Mouse (Mus musculus) limb, embryonic 14.5 days (tissue): ENCODE data around the gene Lrrc59. TPM values are rescaled to one million over a fixed set of nuclear protein-coding genes. Genes with fewer than 3 reads are reported as not detected.

Experiments
- ATAC-seq: fragments of 200-750 bp; cut with Nextera tagmentation; 2 replicates; pipeline ENCODE4 v1.8.0; 2017; ENCODE audit warnings: low read depth, moderate number of reproducible peaks, moderate TSS enrichment; ENCODE audit not compliant: low FRiP score
- DNase-seq: peaks from one replicate; pipeline ENCODE4 v3.0.0-alpha.2; 2015; ENCODE audit warnings: low spot score
- H3K27ac ChIP-seq: fragments of 300-500 bp; sonication (generic); replicated peaks from 2 replicates; pipeline ENCODE4 v1.5.1; 2014; ENCODE audit warnings: low read depth, mild to moderate bottlenecking, low read length, moderate library complexity, mixed read lengths
- H3K27me3 ChIP-seq: fragments of 300-500 bp; sonication (generic); 2 replicates; pipeline ENCODE4 v1.6.1; 2014; ENCODE audit warnings: low read length, mixed read lengths; ENCODE audit not compliant: control insufficient read depth, insufficient read depth
- H3K36me3 ChIP-seq: fragments of 300-500 bp; sonication (generic); 2 replicates; pipeline ENCODE4 v1.6.1; 2014; ENCODE audit warnings: mild to moderate bottlenecking, low read length, moderate library complexity, mixed read lengths; ENCODE audit not compliant: control insufficient read depth, insufficient read depth
- H3K4me1 ChIP-seq: fragments of 300-500 bp; sonication (generic); 2 replicates; pipeline ENCODE4 v1.6.1; 2014; ENCODE audit warnings: antibody characterized with exemption, low read length, mixed read lengths; ENCODE audit not compliant: control insufficient read depth, insufficient read depth
- H3K4me2 ChIP-seq: fragments of 300-500 bp; sonication (generic); replicated peaks from 2 replicates; pipeline ENCODE4 v1.6.1; 2014; ENCODE audit warnings: low read depth, mild to moderate bottlenecking, low read length, moderate library complexity; ENCODE audit not compliant: severe bottlenecking
- H3K4me3 ChIP-seq: fragments of 300-500 bp; sonication (generic); replicated peaks from 2 replicates; pipeline ENCODE4 v1.5.1; 2014; ENCODE audit warnings: low read length
- H3K9ac ChIP-seq: fragments of 300-500 bp; sonication (generic); 2 replicates; pipeline ENCODE4 v1.6.1; 2014; ENCODE audit warnings: mild to moderate bottlenecking, low read depth, low read length, moderate library complexity; ENCODE audit not compliant: severe bottlenecking
- H3K9me3 ChIP-seq: fragments of 300-500 bp; sonication (generic); 2 replicates; pipeline ENCODE4 v1.6.1; 2016; ENCODE audit warnings: low read length; ENCODE audit not compliant: control insufficient read depth
- POLR2A ChIP-seq: fragments of 200-500 bp; IDR thresholded peaks from 2 replicates; pipeline ENCODE4 v1.8.0; 2012; ENCODE audit warnings: inconsistent platforms, mild to moderate bottlenecking, moderate library complexity, borderline replicate concordance; ENCODE audit not compliant: insufficient read depth, insufficient read length; ENCODE audit errors: extremely low read depth
- WGBS: fragments of 180-500 bp; shearing (Covaris S2); extraction: QIAGEN DNeasy Blood & Tissue Kit; methylation state at CpG from one replicate; pipeline ENCODE4 v1.1.7; 2014; 5-methylcytosine and 5-hydroxymethylcytosine counted together
- polyA plus RNA-seq, 2 experiments: library from polyadenylated mRNA; depleted of rRNA in 1 of 2; stranded (reverse) in 1 of 2; unstranded in 1 of 2; fragments of >200 nt; fragmentation: Nextera tagmentation in 1 of 2; extraction: Ambion mirVana in 1 of 2; gene quantifications; 2 replicates each; pipeline versions ENCODE4 v1.2.1 to v1.2.3; 2012 to 2014

Gene Lrrc59
- polyA plus RNA-seq, 2 experiments = 149 to 200 TPM

DNA sequence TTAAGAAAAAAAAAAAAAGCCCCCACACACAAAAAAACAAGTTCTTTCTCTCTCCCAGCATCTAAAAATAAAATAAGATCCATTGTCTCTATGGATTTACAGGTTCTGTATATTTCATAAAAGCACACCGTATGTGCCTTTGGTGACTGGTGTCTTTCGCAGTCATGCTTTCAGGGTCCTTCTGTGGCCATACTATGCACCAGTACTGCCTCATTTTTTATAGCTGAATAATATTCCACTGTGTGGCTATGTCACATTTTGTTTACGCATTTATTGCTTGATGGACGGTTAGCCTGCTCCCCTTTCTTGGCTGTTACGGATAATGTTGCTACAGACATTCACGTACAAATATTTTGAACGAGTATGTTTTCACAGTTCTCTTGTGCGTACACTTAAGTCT, 23.4 kb downstream of the Lrrc59 start:
- DNase-seq = no peak
- no peak for TF ChIP-seq POLR2A
- H3K27ac ChIP-seq = no peak overlapping the region
- peaks cover 25% of the 10 kb centered on the region; the same call in 1 of the 2 replicates for H3K36me3 ChIP-seq
- H3K4me1 ChIP-seq = peaks cover 12% of the 10 kb centered on the region
- peak overlapping the region; percentile 62 for H3K4me3 ChIP-seq
- H3K4me2 ChIP-seq = peak overlapping the region; percentile 85
- H3K9ac ChIP-seq = peak overlapping the region; percentile 64; the same call in 1 of the 2 replicates
- no peak for ATAC-seq
- no peaks in the 10 kb centered on the region for H3K9me3 ChIP-seq
- H3K27me3 ChIP-seq = no peaks in the 10 kb centered on the region
- 53% methylated on average over 8 of the region's 8 CpGs for WGBS

DNA sequence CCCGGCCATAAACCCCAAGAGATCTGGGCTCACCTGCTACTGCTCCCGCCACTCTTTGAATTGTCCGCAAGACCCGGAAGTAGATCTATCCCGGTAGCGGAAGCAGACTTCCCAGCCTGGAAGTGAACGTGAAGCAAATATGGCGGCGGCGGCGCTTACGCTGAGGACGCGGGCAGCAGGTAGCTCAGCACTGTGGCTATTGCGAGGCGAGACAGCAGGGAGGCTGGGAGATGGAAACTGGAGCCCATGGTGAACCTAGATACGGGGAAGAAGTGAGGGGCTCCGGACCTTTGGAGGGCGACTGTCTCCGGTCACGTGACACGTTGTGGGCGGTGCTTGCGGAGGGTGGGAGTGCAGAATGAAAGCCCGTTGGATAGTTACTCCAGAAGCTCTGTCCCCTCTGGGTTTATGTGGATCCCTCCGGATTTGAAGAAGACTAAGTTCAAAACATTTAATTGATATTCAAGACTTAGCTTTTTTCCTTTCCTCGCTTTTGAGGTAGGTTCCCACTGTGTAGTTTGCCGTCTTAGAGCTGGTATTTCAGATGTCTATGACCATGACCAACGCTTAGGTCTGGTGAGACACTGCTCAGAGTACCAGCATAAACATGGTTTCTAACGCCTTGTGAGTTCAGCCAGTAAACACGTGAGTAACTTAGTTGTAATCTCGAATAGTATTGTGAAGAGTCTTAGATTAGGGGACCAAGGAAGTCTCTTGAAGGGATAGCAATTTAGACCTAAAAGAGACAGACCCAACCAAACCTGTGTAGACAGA, 24.3 kb downstream of the Lrrc59 start, which contains the start of the genes Mrpl27 and Eme1:
Mrpl27 (plus strand) TSS at position 105 of the 774 bp plus-strand sequence.
Eme1 (minus strand) TSS at position 302 of the 774 bp plus-strand sequence.
- H3K27ac ChIP-seq = peak within 1 kb of the TSS; percentile 89
- ATAC-seq = peak; percentile 90
- peak within 1 kb of the TSS; percentile 85 for H3K4me2 ChIP-seq
- H3K4me1 ChIP-seq = peaks cover 12% of the 10 kb centered on the region
- H3K27me3 ChIP-seq = no peaks in the 10 kb centered on the region
- peak; percentile 62; the same call in 1 of the 2 replicates for TF ChIP-seq POLR2A
- H3K9ac ChIP-seq = peak within 1 kb of the TSS; percentile 64
- DNase-seq = peak; percentile 75
- WGBS = 3% methylated on average over 32 of the region's 32 CpGs
- no peaks in the 10 kb centered on the region for H3K9me3 ChIP-seq
- peaks cover 30% of the 10 kb centered on the region for H3K36me3 ChIP-seq
- H3K4me3 ChIP-seq = peak within 1 kb of the TSS; percentile 62

DNA sequence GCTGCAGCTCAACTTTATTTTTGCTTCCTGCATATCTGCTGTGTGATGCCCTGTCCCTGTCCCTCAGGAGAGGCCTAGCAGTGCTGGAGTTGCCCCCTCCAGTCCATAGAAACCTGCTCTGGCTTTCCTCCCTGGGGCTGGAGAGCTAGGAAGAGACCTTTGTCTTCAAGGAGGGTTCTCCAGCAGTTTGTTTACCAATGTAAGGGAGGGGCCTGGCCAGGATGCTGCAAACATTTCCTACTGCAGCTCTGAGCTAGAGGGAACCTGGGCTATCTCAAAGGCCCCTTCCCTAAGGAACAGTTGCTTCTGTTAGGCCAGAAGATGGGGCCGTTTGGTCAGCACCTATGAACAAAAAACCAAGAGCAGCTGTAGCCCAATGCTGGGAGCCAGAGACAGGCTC, 31.8 kb downstream of the Lrrc59 start:
- no peak for TF ChIP-seq POLR2A
- no peak overlapping the region for H3K27ac ChIP-seq
- H3K4me1 ChIP-seq = no peaks in the 10 kb centered on the region
- 76% methylated on average over 1 of the region's 1 CpGs for WGBS
- no peak overlapping the region for H3K9ac ChIP-seq
- DNase-seq (no peak), ATAC-seq (no peak)
- H3K9me3 ChIP-seq = no peaks in the 10 kb centered on the region
- H3K4me2 ChIP-seq = no peak overlapping the region
- no peak overlapping the region for H3K4me3 ChIP-seq
- peaks cover 72% of the 10 kb centered on the region for H3K36me3 ChIP-seq
- no peaks in the 10 kb centered on the region for H3K27me3 ChIP-seq

DNA sequence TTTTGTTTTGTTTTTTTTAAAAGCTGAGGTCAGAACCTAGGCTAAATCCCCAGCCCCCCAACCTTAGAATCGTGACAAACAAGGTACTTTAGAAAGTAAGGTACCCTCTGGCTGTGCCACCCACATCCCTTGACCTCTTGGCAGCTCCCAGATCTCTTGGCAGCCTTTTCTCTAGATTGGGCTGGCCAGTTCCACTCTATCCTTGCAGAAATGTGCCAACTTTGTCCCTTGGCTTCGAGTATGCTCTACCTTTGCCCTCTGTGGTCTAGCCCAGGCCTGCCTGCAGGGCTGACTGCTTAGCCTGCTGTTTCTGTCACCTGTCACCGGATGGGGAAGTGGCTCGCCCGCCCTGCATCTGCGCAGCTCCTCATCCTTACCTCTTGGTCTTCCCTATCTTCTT, 35.7 kb downstream of the Lrrc59 start:
- Histone ChIP-seq H3K27ac (no peak overlapping the region), H3K9ac (no peak overlapping the region), H3K4me3 (no peak overlapping the region), H3K36me3 (peaks cover 87% of the 10 kb centered on the region), H3K4me1 (no peaks in the 10 kb centered on the region), H3K9me3 (no peaks in the 10 kb centered on the region), H3K4me2 (no peak overlapping the region), H3K27me3 (no peaks in the 10 kb centered on the region)
- TF ChIP-seq POLR2A = no peak
- WGBS = 91% methylated on average over 6 of the region's 6 CpGs
- ATAC-seq = no peak
- DNase-seq = no peak

DNA sequence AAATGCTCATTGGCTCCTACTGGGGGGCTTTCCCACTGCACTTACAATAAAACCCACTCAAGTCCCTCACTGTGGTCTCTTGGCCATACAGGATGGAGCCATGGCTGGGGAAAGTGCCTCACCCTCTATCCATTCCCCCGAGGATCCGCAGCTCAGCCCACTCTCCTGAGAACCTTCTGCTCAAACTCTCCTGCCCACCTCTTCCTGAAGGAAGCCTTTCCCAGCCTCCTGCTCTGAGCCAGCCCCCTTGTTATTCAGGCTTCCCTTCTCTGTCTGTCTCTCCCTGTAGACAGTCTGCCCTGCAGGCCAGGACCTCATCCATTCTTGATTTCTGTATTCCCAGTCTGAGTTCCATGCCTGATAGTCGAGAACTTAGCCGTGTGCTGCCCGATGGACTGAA, 45.4 kb downstream of the Lrrc59 start:
- no peak for DNase-seq
- H3K36me3 ChIP-seq = peaks cover 7% of the 10 kb centered on the region
- H3K4me2 ChIP-seq = no peak overlapping the region
- H3K9me3 ChIP-seq = no peaks in the 10 kb centered on the region
- peaks cover 24% of the 10 kb centered on the region for H3K4me1 ChIP-seq
- TF ChIP-seq POLR2A = no peak
- H3K9ac ChIP-seq = no peak overlapping the region; the same call in 1 of the 2 replicates
- no peaks in the 10 kb centered on the region for H3K27me3 ChIP-seq
- H3K27ac ChIP-seq = no peak overlapping the region
- 90% methylated on average over 5 of the region's 5 CpGs for WGBS
- H3K4me3 ChIP-seq = no peak overlapping the region
- no peak for ATAC-seq
